Mouse (Mus musculus) MN1 (cell line): ENCODE measurements around the gene Zfp799.

Experiments
- DNase-seq: peaks from one replicate; pipeline ENCODE4 v3.0.0-alpha.2; 2016; ENCODE audit warnings: low spot score

The Zfp799 gene

DNA sequence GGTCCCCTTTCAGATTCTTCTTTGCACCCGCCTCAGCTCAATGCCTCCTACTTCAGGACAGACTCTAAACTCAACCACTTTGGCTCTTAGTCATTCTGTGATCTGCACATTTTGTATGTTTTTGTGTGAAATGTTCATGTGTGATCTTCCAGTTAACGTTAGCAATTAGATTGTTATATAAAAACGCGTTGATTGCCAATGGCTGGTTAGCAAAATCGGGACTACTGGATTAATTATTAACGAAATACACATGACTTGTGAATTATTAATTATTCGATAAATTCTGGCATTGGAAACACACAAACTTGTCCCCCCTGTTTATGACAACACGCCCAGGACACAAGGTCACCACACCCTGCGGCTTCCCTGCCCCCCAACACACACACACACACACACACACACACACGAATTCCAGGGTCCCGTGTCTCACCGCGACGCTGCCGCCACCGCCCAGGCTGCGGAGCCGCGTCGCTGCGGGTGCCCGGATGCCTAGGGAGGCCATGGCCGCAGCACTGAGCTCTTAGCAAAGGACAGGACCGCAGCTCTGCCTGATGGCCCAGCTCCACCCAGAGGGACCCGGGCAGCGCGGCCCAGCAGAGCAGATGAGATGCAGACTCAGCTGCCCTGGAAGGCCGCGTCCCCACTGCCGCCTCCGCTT lies 42.5 kb downstream of the Zfp799 start:
- DNase-seq: peak; percentile 71

DNA sequence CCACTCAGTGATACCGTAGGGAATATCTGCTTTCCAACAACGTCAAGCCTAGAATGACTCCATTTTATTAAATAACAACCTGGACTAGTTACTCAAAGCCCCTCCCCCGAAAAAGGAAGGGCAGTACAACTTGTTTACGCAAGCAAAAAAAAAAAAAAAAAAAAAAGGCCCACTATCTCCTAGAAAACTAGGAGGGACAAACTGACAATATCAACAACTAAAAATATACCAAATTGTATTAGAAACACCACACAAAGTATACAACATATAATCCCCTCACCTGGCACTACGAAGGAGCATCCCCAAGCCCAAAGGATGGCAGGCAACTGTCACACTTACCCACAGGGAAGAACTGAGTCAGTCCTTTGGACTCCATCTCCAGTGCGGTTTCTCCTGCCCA lies 43.1 kb downstream of the Zfp799 start:
- peak; percentile 20 for DNase-seq

DNA sequence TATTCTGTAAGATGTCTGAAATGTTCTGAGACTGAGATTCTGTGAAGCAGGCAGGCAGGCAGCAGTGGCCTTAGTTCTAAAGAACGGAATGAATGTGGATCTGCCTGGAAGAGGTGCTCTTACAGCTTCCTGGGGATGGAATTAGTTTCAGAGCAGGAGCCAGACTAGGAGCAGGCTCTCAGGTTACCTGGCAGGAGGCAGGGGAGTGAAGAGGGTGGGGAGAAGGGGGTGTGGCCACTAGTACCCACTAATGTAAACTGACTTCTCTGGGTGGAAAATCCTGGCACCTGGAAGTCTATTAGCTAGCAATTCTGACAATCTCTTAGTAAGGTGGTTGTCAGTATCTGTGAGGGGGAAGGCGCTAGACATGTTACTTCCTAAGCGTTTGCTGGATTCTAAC lies 44.4 kb downstream of the Zfp799 start:
- DNase-seq: peak; percentile 12

DNA sequence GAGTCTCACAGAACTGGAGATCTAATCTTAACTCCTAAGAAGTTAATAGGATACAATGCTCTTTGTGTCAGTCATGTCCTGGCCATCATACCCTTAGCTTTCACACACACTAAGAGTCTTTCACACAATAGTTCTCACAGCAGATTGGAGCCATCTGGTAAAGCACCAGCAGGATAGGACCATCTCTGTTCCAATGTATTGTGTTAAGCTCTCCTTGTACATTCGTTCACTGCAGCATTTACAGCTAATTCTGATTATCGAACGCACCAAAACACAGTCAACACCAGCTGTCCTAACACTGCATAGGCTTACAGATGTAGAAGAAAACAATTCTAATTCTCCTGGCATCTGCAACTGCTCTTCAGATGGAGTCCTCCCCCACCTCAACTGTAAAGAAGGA lies 52.5 kb downstream of the Zfp799 start:
- DNase-seq: no peak

DNA sequence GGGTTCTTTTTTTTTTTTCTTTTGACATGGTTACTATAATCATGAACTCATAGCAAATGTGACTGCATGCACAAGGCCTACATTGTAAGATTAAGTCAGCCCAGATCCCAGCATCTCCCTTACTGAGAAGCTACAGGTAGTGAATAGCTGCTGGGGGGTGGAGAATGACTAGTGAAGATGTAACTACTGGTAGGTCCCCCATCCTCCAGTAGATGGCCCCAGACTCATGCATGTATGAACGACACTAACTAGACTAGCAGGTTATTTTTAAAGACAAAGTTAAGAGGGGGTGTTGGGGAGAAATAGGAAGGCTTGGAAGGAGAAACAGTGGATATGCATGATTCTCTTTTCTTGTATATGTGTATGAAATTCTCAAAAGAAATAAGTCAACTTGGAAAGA lies 58.8 kb downstream of the Zfp799 start:
- DNase-seq: no peak

DNA sequence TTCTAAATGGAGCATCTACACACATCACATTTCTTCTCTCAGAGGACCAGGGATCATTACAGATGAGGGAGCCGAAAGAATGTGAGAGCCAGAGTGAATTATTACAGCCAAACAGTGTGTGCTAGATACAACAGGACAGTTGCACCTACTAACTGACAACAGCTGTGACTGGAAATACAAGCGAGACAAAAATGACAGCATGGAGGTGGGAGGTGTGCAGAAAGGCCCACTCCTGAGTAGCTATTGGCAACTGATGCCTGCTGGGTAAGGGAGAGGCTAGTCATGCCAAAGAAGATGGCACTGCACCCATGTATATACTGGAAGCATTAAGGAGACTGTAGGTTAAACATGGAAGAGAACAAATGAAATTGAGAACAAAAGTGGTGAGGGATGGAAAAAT lies 63.6 kb downstream of the Zfp799 start:
- DNase-seq: no peak
